Mouse (Mus musculus): ENCODE measurements around the gene P2ry13. TPM values are rescaled to one million over a fixed set of nuclear protein-coding genes. Genes with fewer than 3 reads are reported as not detected.

P2ry13 gene
- polyA plus RNA-seq (2016; fragmentation: Nextera tagmentation; extraction: Ambion mirVana): 1.1 and 1.4 TPM in 2 replicates

GRCm38 (mm10) chr3:59210727-59211126 is at the start of gene P2ry13:
Gene P2ry13 (minus strand): TSS chr3:59210882.
- Histone ChIP-seq H3K4me2 (replicated peaks) (no peak within 1 kb of the TSS), H3K36me3 (no peaks in the 10 kb centered on the region), H3K27me3 (replicated peaks) (no peaks in the 10 kb centered on the region), H3K4me1 (no peaks in the 10 kb centered on the region), H3K27ac (no peak within 1 kb of the TSS), H3K9me3 (no peaks in the 10 kb centered on the region), H3K9ac (no peak within 1 kb of the TSS), H3K4me3 (no peak within 1 kb of the TSS)
- ATAC-seq (ENCODE audit: low FRiP score, low read depth): no peak
- 94% methylated on average over 6 of the region's 6 CpGs for WGBS

GRCm38 (mm10) chr3:59257740-59258664 is 47.3 kb upstream of the P2ry13 start:
- Histone ChIP-seq H3K36me3 (no peaks in the 10 kb centered on the region), H3K4me3 (no peak overlapping the region), H3K9ac (no peak overlapping the region), H3K9me3 (no peaks in the 10 kb centered on the region), H3K27ac (no peak overlapping the region), H3K4me1 (peaks cover 5% of the 10 kb centered on the region; the same call in 1 of the 2 replicates), H3K4me2 (replicated peaks) (no peak overlapping the region), H3K27me3 (replicated peaks) (no peaks in the 10 kb centered on the region)
- 85% methylated on average over 20 of the region's 20 CpGs for WGBS
- ATAC-seq (ENCODE audit: low FRiP score, low read depth): no peak

- Histone ChIP-seq H3K9ac (no peak overlapping the region), H3K4me3 (no peak overlapping the region), H3K27ac (no peak overlapping the region), H3K27me3 (replicated peaks) (no peaks in the 10 kb centered on the region), H3K36me3 (no peaks in the 10 kb centered on the region), H3K4me2 (replicated peaks) (no peak overlapping the region), H3K4me1 (no peaks in the 10 kb centered on the region), H3K9me3 (no peaks in the 10 kb centered on the region)
- WGBS: 95% methylated on average over 1 of the region's 1 CpGs
- no peak for ATAC-seq (ENCODE audit: low FRiP score, low read depth)
These were observed 39.8 kb upstream of the P2ry13 start for GRCm38 (mm10) chr3:59250454-59250853.

- Histone ChIP-seq H3K36me3 (no peaks in the 10 kb centered on the region), H3K4me2 (replicated peaks) (no peak overlapping the region), H3K27me3 (replicated peaks) (no peaks in the 10 kb centered on the region), H3K4me1 (no peaks in the 10 kb centered on the region), H3K4me3 (no peak overlapping the region), H3K9ac (no peak overlapping the region), H3K9me3 (no peaks in the 10 kb centered on the region), H3K27ac (no peak overlapping the region)
- no peak for ATAC-seq (ENCODE audit: low FRiP score, low read depth)
- 91% methylated on average over 6 of the region's 6 CpGs for WGBS
These were observed 37.3 kb upstream of the P2ry13 start for GRCm38 (mm10) chr3:59248031-59248430.

GRCm38 (mm10) chr3:59243384-59243783 is 32.7 kb upstream of the P2ry13 start:
- no peak for ATAC-seq (ENCODE audit: low FRiP score, low read depth)
- Histone ChIP-seq H3K36me3 (no peaks in the 10 kb centered on the region), H3K27ac (no peak overlapping the region), H3K9ac (no peak overlapping the region), H3K4me1 (no peaks in the 10 kb centered on the region), H3K4me2 (replicated peaks) (no peak overlapping the region), H3K4me3 (no peak overlapping the region), H3K9me3 (no peaks in the 10 kb centered on the region), H3K27me3 (replicated peaks) (no peaks in the 10 kb centered on the region)
- WGBS: 85% methylated on average over 6 of the region's 6 CpGs

- Histone ChIP-seq H3K27ac (no peak overlapping the region), H3K9ac (no peak overlapping the region), H3K9me3 (no peaks in the 10 kb centered on the region), H3K36me3 (no peaks in the 10 kb centered on the region), H3K27me3 (replicated peaks) (no peaks in the 10 kb centered on the region), H3K4me2 (replicated peaks) (no peak overlapping the region), H3K4me1 (no peaks in the 10 kb centered on the region), H3K4me3 (no peak overlapping the region)
- ATAC-seq (ENCODE audit: low FRiP score, low read depth): no peak
- WGBS: 76% methylated on average over 5 of the region's 5 CpGs
These were observed 24.2 kb upstream of the P2ry13 start for GRCm38 (mm10) chr3:59234878-59235277.

- H3K27ac ChIP-seq: no peak overlapping the region
- no peaks in the 10 kb centered on the region for H3K9me3 ChIP-seq
- H3K9ac ChIP-seq: no peak overlapping the region
- 70% methylated on average over 3 of the region's 3 CpGs for WGBS
- H3K4me3 ChIP-seq: no peak overlapping the region
- H3K27me3 ChIP-seq (replicated peaks): no peaks in the 10 kb centered on the region
- ATAC-seq (ENCODE audit: low FRiP score, low read depth): no peak
- no peaks in the 10 kb centered on the region for H3K36me3 ChIP-seq
- no peak overlapping the region for H3K4me2 ChIP-seq (replicated peaks)
- peaks cover 3% of the 10 kb centered on the region for H3K4me1 ChIP-seq
These were observed 20.2 kb upstream of the P2ry13 start for GRCm38 (mm10) chr3:59230912-59231311.

GRCm38 (mm10) chr3:59228730-59229551 is 18.3 kb upstream of the P2ry13 start:
- WGBS: 45% methylated on average over 10 of the region's 10 CpGs
- Histone ChIP-seq H3K4me3 (no peak overlapping the region), H3K27me3 (replicated peaks) (no peaks in the 10 kb centered on the region), H3K36me3 (no peaks in the 10 kb centered on the region), H3K9me3 (no peaks in the 10 kb centered on the region), H3K4me2 (replicated peaks) (no peak overlapping the region), H3K27ac (no peak overlapping the region), H3K4me1 (peaks cover 3% of the 10 kb centered on the region), H3K9ac (no peak overlapping the region)
- ATAC-seq (ENCODE audit: low FRiP score, low read depth): no peak

- Histone ChIP-seq H3K36me3 (no peaks in the 10 kb centered on the region), H3K4me1 (peaks cover 3% of the 10 kb centered on the region), H3K9ac (no peak overlapping the region), H3K9me3 (no peaks in the 10 kb centered on the region), H3K27ac (no peak overlapping the region), H3K4me2 (replicated peaks) (no peak overlapping the region), H3K27me3 (replicated peaks) (no peaks in the 10 kb centered on the region), H3K4me3 (no peak overlapping the region)
- WGBS: 97% methylated on average over 9 of the region's 9 CpGs
- no peak for ATAC-seq (ENCODE audit: low FRiP score, low read depth)
These were observed 17.0 kb upstream of the P2ry13 start for GRCm38 (mm10) chr3:59227696-59228095.

- H3K27ac ChIP-seq: no peak overlapping the region
- H3K36me3 ChIP-seq: no peaks in the 10 kb centered on the region
- no peak overlapping the region for H3K9ac ChIP-seq
- no peak for ATAC-seq (ENCODE audit: low FRiP score, low read depth)
- H3K4me3 ChIP-seq: no peak overlapping the region
- H3K9me3 ChIP-seq: no peaks in the 10 kb centered on the region
- peaks cover 3% of the 10 kb centered on the region for H3K4me1 ChIP-seq
- H3K27me3 ChIP-seq (replicated peaks): no peaks in the 10 kb centered on the region
- no peak overlapping the region for H3K4me2 ChIP-seq (replicated peaks)
These were observed 14.7 kb upstream of the P2ry13 start for GRCm38 (mm10) chr3:59225411-59225810.

GRCm38 (mm10) chr3:59222303-59222702 is 11.6 kb upstream of the P2ry13 start:
- ATAC-seq (ENCODE audit: low FRiP score, low read depth): no peak
- H3K4me1 ChIP-seq: no peaks in the 10 kb centered on the region
- H3K27ac ChIP-seq: no peak overlapping the region
- H3K27me3 ChIP-seq (replicated peaks): no peaks in the 10 kb centered on the region
- no peak overlapping the region for H3K4me3 ChIP-seq
- H3K36me3 ChIP-seq: no peaks in the 10 kb centered on the region
- WGBS: 88% methylated on average over 2 of the region's 2 CpGs
- no peak overlapping the region for H3K9ac ChIP-seq
- H3K4me2 ChIP-seq (replicated peaks): no peak overlapping the region
- no peaks in the 10 kb centered on the region for H3K9me3 ChIP-seq

- no peaks in the 10 kb centered on the region for H3K9me3 ChIP-seq
- no peaks in the 10 kb centered on the region for H3K4me1 ChIP-seq
- no peak overlapping the region for H3K4me3 ChIP-seq
- no peaks in the 10 kb centered on the region for H3K27me3 ChIP-seq (replicated peaks)
- 92% methylated on average over 2 of the region's 2 CpGs for WGBS
- no peak for ATAC-seq (ENCODE audit: low FRiP score, low read depth)
- H3K27ac ChIP-seq: no peak overlapping the region
- H3K4me2 ChIP-seq (replicated peaks): no peak overlapping the region
- no peaks in the 10 kb centered on the region for H3K36me3 ChIP-seq
- H3K9ac ChIP-seq: no peak overlapping the region
These were observed 8.6 kb upstream of the P2ry13 start for GRCm38 (mm10) chr3:59219326-59219725.

Data from neural tube, embryonic 12.5 days (tissue).